Mouse (Mus musculus): ENCODE measurements around the gene P2rx7. TPM values are rescaled to one million over a fixed set of nuclear protein-coding genes. Genes with fewer than 3 reads are reported as not detected.

Gene P2rx7
- polyA plus RNA-seq, 1 experiment from 2014 or later = 4.0 TPM

GRCm38 (mm10) chr5:122726595-122726994 lies 82.9 kb downstream of the P2rx7 start:
- peaks cover 4% of the 10 kb centered on the region; the same call in 1 of the 2 replicates for H3K36me3 ChIP-seq (replicated peaks; ENCODE audit: control insufficient read depth, insufficient read depth)
- H3K27me3 ChIP-seq (ENCODE audit: control insufficient read depth, insufficient read depth, low read length) = no peaks in the 10 kb centered on the region
- 65% methylated on average over 5 of the region's 5 CpGs for WGBS
- H3K27ac ChIP-seq = no peak overlapping the region
- 0 out of 2 replicates have a peak, but pooled peaks cover 2% of the 10 kb centered on the region for H3K4me1 ChIP-seq (replicated peaks; ENCODE audit: control insufficient read depth, insufficient read depth, low read length)
- no peak overlapping the region for H3K4me3 ChIP-seq (replicated peaks; ENCODE audit: low read length)
- no peak for ATAC-seq (ENCODE audit: low FRiP score)
- no peak overlapping the region for H3K9ac ChIP-seq
- no peak overlapping the region for H3K4me2 ChIP-seq (replicated peaks)
- H3K9me3 ChIP-seq (ENCODE audit: control insufficient read depth, low read length) = peaks cover 4% of the 10 kb centered on the region; the same call in 1 of the 2 replicates
- DNase-seq (ENCODE audit: low spot score) = no peak

GRCm38 (mm10) chr5:122727096-122727495 lies 83.4 kb downstream of the P2rx7 start:
- Histone ChIP-seq H3K36me3 (replicated peaks; ENCODE audit: control insufficient read depth, insufficient read depth) (peaks cover 4% of the 10 kb centered on the region; the same call in 1 of the 2 replicates), H3K27ac (no peak overlapping the region), H3K4me2 (replicated peaks) (no peak overlapping the region), H3K4me3 (replicated peaks; ENCODE audit: low read length) (no peak overlapping the region), H3K27me3 (ENCODE audit: control insufficient read depth, insufficient read depth, low read length) (no peaks in the 10 kb centered on the region), H3K9me3 (ENCODE audit: control insufficient read depth, low read length) (peaks cover 4% of the 10 kb centered on the region; the same call in 1 of the 2 replicates), H3K4me1 (replicated peaks; ENCODE audit: control insufficient read depth, insufficient read depth, low read length) (0 out of 2 replicates have a peak, but pooled peaks cover 3% of the 10 kb centered on the region), H3K9ac (no peak overlapping the region)
- 93% methylated on average over 7 of the region's 7 CpGs for WGBS
- no peak for ATAC-seq (ENCODE audit: low FRiP score)
- DNase-seq (ENCODE audit: low spot score) = no peak

- Histone ChIP-seq H3K9ac (no peak overlapping the region), H3K27me3 (ENCODE audit: control insufficient read depth, insufficient read depth, low read length) (no peaks in the 10 kb centered on the region), H3K4me1 (replicated peaks; ENCODE audit: control insufficient read depth, insufficient read depth, low read length) (0 out of 2 replicates have a peak, but pooled peaks cover 5% of the 10 kb centered on the region), H3K27ac (no peak overlapping the region), H3K4me2 (replicated peaks) (no peak overlapping the region), H3K36me3 (replicated peaks; ENCODE audit: control insufficient read depth, insufficient read depth) (peaks cover 17% of the 10 kb centered on the region; the same call in 1 of the 2 replicates), H3K9me3 (ENCODE audit: control insufficient read depth, low read length) (no peaks in the 10 kb centered on the region), H3K4me3 (replicated peaks; ENCODE audit: low read length) (no peak overlapping the region)
- no peak for ATAC-seq (ENCODE audit: low FRiP score)
- DNase-seq (ENCODE audit: low spot score) = no peak
- WGBS = 89% methylated on average over 10 of the region's 10 CpGs
Observed at GRCm38 (mm10) chr5:122730776-122731175, 87.1 kb downstream of the P2rx7 start.

GRCm38 (mm10) chr5:122731321-122731720 lies 87.6 kb downstream of the P2rx7 start:
- no peak for DNase-seq (ENCODE audit: low spot score)
- H3K36me3 ChIP-seq (replicated peaks; ENCODE audit: control insufficient read depth, insufficient read depth) = peaks cover 20% of the 10 kb centered on the region; the same call in 1 of the 2 replicates
- WGBS = 70% methylated on average over 8 of the region's 8 CpGs
- H3K9ac ChIP-seq = no peak overlapping the region
- no peak for ATAC-seq (ENCODE audit: low FRiP score)
- H3K27me3 ChIP-seq (ENCODE audit: control insufficient read depth, insufficient read depth, low read length) = no peaks in the 10 kb centered on the region
- no peak overlapping the region for H3K27ac ChIP-seq
- 0 out of 2 replicates have a peak, but pooled peaks cover 5% of the 10 kb centered on the region for H3K4me1 ChIP-seq (replicated peaks; ENCODE audit: control insufficient read depth, insufficient read depth, low read length)
- no peaks in the 10 kb centered on the region for H3K9me3 ChIP-seq (ENCODE audit: control insufficient read depth, low read length)
- H3K4me3 ChIP-seq (replicated peaks; ENCODE audit: low read length) = no peak overlapping the region
- no peak overlapping the region for H3K4me2 ChIP-seq (replicated peaks)

GRCm38 (mm10) chr5:122731991-122732673 lies 88.4 kb downstream of the P2rx7 start:
- no peaks in the 10 kb centered on the region for H3K27me3 ChIP-seq (ENCODE audit: control insufficient read depth, insufficient read depth, low read length)
- ATAC-seq (ENCODE audit: low FRiP score) = no peak
- H3K36me3 ChIP-seq (replicated peaks; ENCODE audit: control insufficient read depth, insufficient read depth) = peaks cover 28% of the 10 kb centered on the region; the same call in 1 of the 2 replicates
- H3K9me3 ChIP-seq (ENCODE audit: control insufficient read depth, low read length) = no peaks in the 10 kb centered on the region
- WGBS = 76% methylated on average over 15 of the region's 15 CpGs
- no peak overlapping the region for H3K27ac ChIP-seq
- no peak overlapping the region for H3K4me3 ChIP-seq (replicated peaks; ENCODE audit: low read length)
- no peak overlapping the region for H3K4me2 ChIP-seq (replicated peaks)
- H3K4me1 ChIP-seq (replicated peaks; ENCODE audit: control insufficient read depth, insufficient read depth, low read length) = 0 out of 2 replicates have a peak, but pooled peaks cover 5% of the 10 kb centered on the region
- no peak overlapping the region for H3K9ac ChIP-seq
- DNase-seq (ENCODE audit: low spot score) = no peak

GRCm38 (mm10) chr5:122733881-122734280 lies 90.2 kb downstream of the P2rx7 start:
- Histone ChIP-seq H3K4me3 (replicated peaks; ENCODE audit: low read length) (no peak overlapping the region), H3K9me3 (ENCODE audit: control insufficient read depth, low read length) (no peaks in the 10 kb centered on the region), H3K9ac (no peak overlapping the region), H3K4me2 (replicated peaks) (no peak overlapping the region), H3K27ac (no peak overlapping the region), H3K27me3 (ENCODE audit: control insufficient read depth, insufficient read depth, low read length) (no peaks in the 10 kb centered on the region), H3K36me3 (replicated peaks; ENCODE audit: control insufficient read depth, insufficient read depth) (peaks cover 32% of the 10 kb centered on the region; the same call in 1 of the 2 replicates), H3K4me1 (replicated peaks; ENCODE audit: control insufficient read depth, insufficient read depth, low read length) (0 out of 2 replicates have a peak, but pooled peaks cover 5% of the 10 kb centered on the region)
- ATAC-seq (ENCODE audit: low FRiP score) (no peak), DNase-seq (ENCODE audit: low spot score) (no peak)
- WGBS = 51% methylated on average over 17 of the region's 17 CpGs

- H3K4me3 ChIP-seq (replicated peaks; ENCODE audit: low read length) = no peak overlapping the region
- H3K9me3 ChIP-seq (ENCODE audit: control insufficient read depth, low read length) = no peaks in the 10 kb centered on the region
- H3K36me3 ChIP-seq (replicated peaks; ENCODE audit: control insufficient read depth, insufficient read depth) = peaks cover 37% of the 10 kb centered on the region
- no peak overlapping the region for H3K4me2 ChIP-seq (replicated peaks)
- H3K27me3 ChIP-seq (ENCODE audit: control insufficient read depth, insufficient read depth, low read length) = no peaks in the 10 kb centered on the region
- no peak overlapping the region for H3K9ac ChIP-seq
- no peak for DNase-seq (ENCODE audit: low spot score)
- 89% methylated on average over 7 of the region's 7 CpGs for WGBS
- H3K27ac ChIP-seq = no peak overlapping the region
- ATAC-seq (ENCODE audit: low FRiP score) = no peak
- H3K4me1 ChIP-seq (replicated peaks; ENCODE audit: control insufficient read depth, insufficient read depth, low read length) = 0 out of 2 replicates have a peak, but pooled peaks cover 5% of the 10 kb centered on the region
Observed at GRCm38 (mm10) chr5:122735853-122736252, 92.1 kb downstream of the P2rx7 start.

GRCm38 (mm10) chr5:122736761-122737160 lies 93.0 kb downstream of the P2rx7 start:
- Histone ChIP-seq H3K27ac (no peak overlapping the region), H3K4me2 (replicated peaks) (no peak overlapping the region), H3K9me3 (ENCODE audit: control insufficient read depth, low read length) (no peaks in the 10 kb centered on the region), H3K27me3 (ENCODE audit: control insufficient read depth, insufficient read depth, low read length) (no peaks in the 10 kb centered on the region), H3K9ac (no peak overlapping the region), H3K36me3 (replicated peaks; ENCODE audit: control insufficient read depth, insufficient read depth) (peaks cover 41% of the 10 kb centered on the region), H3K4me3 (replicated peaks; ENCODE audit: low read length) (no peak overlapping the region), H3K4me1 (replicated peaks; ENCODE audit: control insufficient read depth, insufficient read depth, low read length) (0 out of 2 replicates have a peak, but pooled peaks cover 2% of the 10 kb centered on the region)
- DNase-seq (ENCODE audit: low spot score) (no peak), ATAC-seq (ENCODE audit: low FRiP score) (no peak)
- 95% methylated on average over 15 of the region's 15 CpGs for WGBS
